Mouse (Mus musculus) naive thymus-derived CD4-positive, alpha-beta T cell, adult 2 months (primary cell): Measurements from ENCODE around the gene Zmynd11.
A peak's percentile ranks its signal among the peaks of the same experiment; 100 is the strongest.

Source experiments
- DNase-seq: peaks from one replicate; pipeline ENCODE4 v3.0.0-alpha.2; 2011; ENCODE audit warnings: low read depth

Zmynd11 gene

DNA sequence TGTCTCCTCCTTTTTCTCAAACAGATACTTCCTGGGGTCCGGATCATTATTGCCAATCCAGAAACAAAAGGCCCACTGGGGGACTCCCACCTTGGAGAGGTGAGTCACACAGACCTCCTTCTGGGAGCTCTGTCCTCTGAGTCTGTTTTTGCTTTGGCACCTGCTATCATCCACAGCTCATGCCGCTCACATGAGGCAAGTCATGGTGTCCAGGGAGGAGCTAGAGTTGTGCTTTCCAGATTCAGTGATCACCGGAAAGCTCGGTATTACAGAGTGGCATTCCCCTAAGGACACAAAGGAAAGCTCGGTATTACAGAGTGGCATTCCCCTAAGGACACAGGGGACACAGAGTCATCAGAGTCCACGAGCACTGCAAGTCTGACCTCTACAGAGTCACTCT, 108.5 kb downstream of the Zmynd11 start:
- no peak for DNase-seq

DNA sequence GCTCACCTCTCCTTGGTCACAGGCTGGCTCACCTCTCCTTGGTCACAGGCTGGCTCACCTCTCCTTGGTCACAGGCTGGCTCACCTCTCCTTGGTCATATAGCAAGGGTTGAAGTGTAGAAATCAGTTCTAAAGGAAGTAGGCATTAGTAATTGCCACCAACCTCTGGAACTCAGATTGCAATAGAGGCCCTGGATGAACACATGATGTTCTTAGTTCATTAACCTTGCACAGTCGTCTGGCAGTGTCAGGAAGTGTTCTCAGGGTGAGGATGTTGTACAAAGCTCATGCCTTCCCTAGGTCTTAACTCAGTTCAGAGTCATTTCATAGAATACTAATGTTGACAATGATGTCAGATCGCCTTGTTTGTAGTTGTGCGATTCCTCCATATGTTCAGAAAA, 112.1 kb downstream of the Zmynd11 start:
- no peak for DNase-seq

DNA sequence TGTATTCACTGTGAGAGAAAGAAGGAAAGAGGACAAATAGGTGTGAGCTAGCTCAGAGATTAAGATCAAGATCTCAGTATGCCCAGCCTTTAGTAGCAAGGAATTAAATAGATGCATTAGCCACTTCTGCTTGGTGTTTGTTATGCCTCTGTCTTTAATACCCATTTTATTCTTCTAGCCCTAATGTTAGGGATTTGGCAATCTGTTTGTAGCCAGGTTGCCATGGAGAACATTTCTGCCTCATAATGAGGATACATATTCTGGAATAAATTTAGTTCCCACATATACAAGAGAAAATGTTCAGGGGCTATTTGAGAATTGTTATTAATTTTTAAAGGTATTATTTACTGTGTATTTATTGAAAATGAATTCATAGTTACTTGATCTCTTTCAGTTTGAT, 114.5 kb downstream of the Zmynd11 start:
- no peak for DNase-seq

DNA sequence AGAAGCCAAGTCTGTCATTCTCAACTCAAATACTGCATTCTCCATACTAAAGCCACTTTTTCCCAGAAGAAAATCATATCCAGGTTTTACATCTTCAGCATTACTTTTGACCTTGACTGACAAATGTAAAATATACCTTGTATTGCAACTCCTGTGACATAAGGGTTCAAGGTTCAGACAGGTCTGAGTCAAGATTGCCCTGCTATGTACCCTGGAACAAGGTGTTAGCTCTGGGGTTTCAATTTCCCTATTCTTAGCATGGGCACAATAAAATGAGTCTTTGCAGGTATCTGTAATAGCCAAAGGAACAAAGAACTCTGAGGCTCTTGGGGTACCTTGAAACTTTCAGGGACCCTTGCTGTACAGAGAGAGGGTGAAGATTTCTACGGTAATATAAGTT, 115.2 kb downstream of the Zmynd11 start:
- no peak for DNase-seq

DNA sequence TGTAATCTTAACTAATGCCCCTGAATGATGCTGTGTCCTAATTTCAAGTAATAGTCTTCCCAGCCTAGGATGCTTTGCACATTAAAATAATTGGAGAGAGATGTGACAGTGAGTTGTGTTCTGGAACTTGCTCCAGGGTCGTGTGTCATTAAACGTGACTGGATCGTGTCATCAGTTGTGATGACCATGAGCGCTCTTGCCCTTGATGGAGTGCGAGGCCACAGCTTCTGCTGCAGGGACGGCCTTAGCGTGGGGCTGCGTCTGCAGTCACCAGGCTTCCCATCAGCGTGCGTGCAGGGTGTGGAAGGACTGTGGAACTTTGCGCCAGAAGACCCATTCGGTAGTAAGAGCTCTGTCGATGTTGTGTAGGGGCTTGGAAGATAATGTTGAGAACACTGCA, 116.4 kb downstream of the Zmynd11 start:
- DNase-seq: no peak

DNA sequence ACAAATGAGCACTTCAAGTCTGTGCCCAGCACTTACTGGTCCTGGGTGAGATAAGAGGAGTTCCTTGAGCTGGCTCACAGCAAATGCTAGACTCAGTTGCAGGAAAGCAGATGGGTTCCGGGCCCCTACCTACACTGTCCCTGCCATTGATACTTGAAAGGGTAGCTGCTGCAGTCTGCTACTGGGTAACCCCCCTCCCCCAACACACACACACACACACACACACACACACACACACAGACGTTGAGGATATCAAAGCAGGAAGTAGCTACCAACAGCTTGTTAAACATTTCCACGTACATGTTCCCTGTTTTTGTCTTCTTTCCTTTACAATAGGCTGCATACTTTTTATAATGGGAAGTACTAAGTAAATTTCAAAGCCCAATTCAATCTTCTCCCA, 127.2 kb downstream of the Zmynd11 start:
- DNase-seq: peak; percentile 33

DNA sequence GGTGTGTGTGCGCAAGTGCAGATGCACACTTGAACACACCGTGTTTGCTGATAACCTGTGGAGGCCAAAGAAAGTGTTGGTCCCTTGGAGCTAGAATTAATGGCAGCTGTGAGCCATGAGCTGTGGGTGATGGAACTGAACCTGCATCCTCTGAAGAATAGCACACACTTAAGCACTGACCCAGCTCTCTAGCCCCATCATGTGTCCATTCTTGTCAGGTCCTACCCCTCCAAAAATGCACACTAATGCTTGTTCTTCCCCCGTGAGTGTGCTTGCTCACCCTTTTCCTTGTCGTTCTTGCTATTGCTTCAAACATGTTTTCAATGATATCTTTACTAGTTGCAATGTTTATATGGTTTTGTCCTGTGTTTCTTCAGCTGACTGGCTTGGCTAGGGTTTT, 128.6 kb downstream of the Zmynd11 start:
- peak; percentile 12 for DNase-seq

DNA sequence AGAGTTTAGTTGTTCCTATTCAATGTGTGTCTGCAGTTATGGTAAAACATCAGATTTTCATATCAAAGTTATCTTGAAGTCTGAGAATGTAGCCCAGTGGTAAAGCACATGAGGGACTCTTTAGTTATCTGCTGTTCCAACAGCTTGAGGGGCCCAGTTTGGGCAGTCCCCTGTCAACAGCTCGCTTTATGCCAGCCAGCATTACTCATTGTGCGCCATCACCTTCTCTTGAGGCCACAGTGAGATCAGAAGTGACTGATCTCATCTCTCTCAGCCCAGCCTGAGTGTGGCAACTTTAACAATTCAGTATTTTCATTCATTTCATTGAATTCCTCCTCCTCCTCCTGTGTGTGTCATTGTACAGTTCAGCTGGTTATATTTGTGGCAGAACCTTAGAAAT, 129.2 kb downstream of the Zmynd11 start:
- no peak for DNase-seq
